Mouse (Mus musculus) bone marrow macrophage, adult 2 months (primary cell): ENCODE data around the gene St13.

Source experiments
- CTCF ChIP-seq: IDR thresholded peaks from 2 replicates; pipeline ENCODE4 v1.5.1; 2012; ENCODE audit warnings: low read depth, mild to moderate bottlenecking, low read length, moderate library complexity
- POLR2A ChIP-seq: IDR thresholded peaks from 2 replicates; pipeline ENCODE4 v1.6.1; 2012; ENCODE audit warnings: mild to moderate bottlenecking, low read depth, low read length, borderline replicate concordance

DNA sequence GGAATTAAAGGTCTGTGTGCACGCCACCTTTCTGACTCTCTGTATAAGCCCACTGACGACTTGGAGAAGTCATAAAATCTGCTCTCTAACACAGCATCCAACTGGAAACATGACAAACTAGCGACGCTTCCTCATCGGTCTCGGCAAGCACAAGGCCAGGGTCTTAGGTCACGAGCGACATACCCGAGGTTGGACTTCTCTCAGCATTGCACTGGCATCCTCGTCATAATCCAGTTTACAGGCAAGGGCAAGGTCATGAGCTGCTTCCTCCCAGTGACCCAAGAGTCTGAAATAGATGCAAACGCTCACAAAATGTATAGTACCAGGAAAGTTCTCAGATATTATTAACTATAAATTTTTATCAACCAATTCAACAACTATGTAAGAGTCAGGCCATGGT is 25.3 kb downstream of the St13 start:
- TF ChIP-seq CTCF (no peak), POLR2A (no peak)
